Mouse (Mus musculus) bone marrow, adult 2 months (tissue): ENCODE measurements around the gene 1700025G04Rik.

Experiments used
- CTCF ChIP-seq: fragments of 200-500 bp; IDR thresholded peaks from 2 replicates; pipeline ENCODE4 v1.5.1; 2011; ENCODE audit warnings: low read length, control low read depth; ENCODE audit not compliant: control insufficient read depth, insufficient read depth
- POLR2A ChIP-seq: fragments of 200-500 bp; IDR thresholded peaks from 2 replicates; pipeline ENCODE4 v1.6.1; 2011; ENCODE audit warnings: low read depth, mild to moderate bottlenecking, control low read depth, low read length, borderline replicate concordance; ENCODE audit not compliant: control insufficient read depth

GRCm38 (mm10) chr1:151926141-151926540 lies 163.8 kb downstream of the 1700025G04Rik start:
- TF ChIP-seq POLR2A (no peak), CTCF (no peak)
